Mouse (Mus musculus) E14TG2a.4 (cell line): ENCODE data around the gene Thra.

Experiments used
- CTCF ChIP-seq: conservative IDR thresholded peaks from 2 replicates; pipeline ENCODE4 v1.5.1; 2014; ENCODE audit warnings: low read length
- NANOG ChIP-seq: IDR thresholded peaks from 2 replicates; pipeline ENCODE4 v1.6.1; 2014; ENCODE audit warnings: borderline replicate concordance, low read length, mixed read lengths

GRCm38 (mm10) chr11:98731134-98731533 lies 9.3 kb upstream of the Thra start:
- TF ChIP-seq CTCF (no peak), NANOG (no peak)
